ENCODE assay signal across 8 mouse cellular contexts in genomic region chr15:100614996-100615824, GRCm38 (mm10). TPM values are rescaled to one million over a fixed set of nuclear protein-coding genes. Genes with fewer than 3 reads are reported as not detected.
A peak's percentile ranks its signal among the peaks of the same experiment; 100 is the strongest.
DNase-seq lines count a peak whose midpoint lies in the region; ATAC-seq lines count a peak whose summit lies in the region.

TSS of gene Dazap2 (plus strand) at chr15:100615349.

- H3K4me3 ChIP-seq in hindbrain, embryonic 15.5 days = peak within 1 kb of the TSS; percentile 82

- H3K4me1 ChIP-seq in hindbrain, embryonic 15.5 days (replicated peaks) = peaks cover 27% of the 10 kb centered on the region

- ATAC-seq in hindbrain, embryonic 15.5 days (ENCODE audit: low FRiP score, low read depth) = peak; percentile 88

- H3K27ac ChIP-seq in hindbrain, embryonic 15.5 days (replicated peaks) = peak within 1 kb of the TSS; percentile 97

- H3K36me3 ChIP-seq in hindbrain, embryonic 15.5 days = peaks cover 28% of the 10 kb centered on the region

- no peaks in the 10 kb centered on the region for H3K27me3 ChIP-seq in hindbrain, embryonic 15.5 days

- under 1% methylated on average over 94 of the region's 99 CpGs for WGBS in hindbrain, embryonic 15.5 days

- no peaks in the 10 kb centered on the region for H3K9me3 ChIP-seq in hindbrain, embryonic 15.5 days

- peak within 1 kb of the TSS; percentile 82 for H3K4me2 ChIP-seq in hindbrain, embryonic 15.5 days

- peak; percentile 97 for DNase-seq in R1 (ENCODE audit: low read depth, low spot score)
- DNase-seq in cerebellum, postnatal 25 days = peak; percentile 97 to 99
- DNase-seq in frontal cortex, postnatal 36 days (ENCODE audit: low spot score in 2 of 2) = peak; percentile 97
- peak; percentile 96 for DNase-seq in left cerebral cortex, adult 11 months (ENCODE audit: low spot score)
- peak; percentile 99 for DNase-seq in lung, postnatal 4 days
- DNase-seq in retina, postnatal 7 days (ENCODE audit: low read depth, low spot score) = peak; percentile 98
- peak; percentile 93 for DNase-seq in urinary bladder, adult 2 months (ENCODE audit: low spot score)

- H3K9ac ChIP-seq in hindbrain, embryonic 15.5 days = peak within 1 kb of the TSS; percentile 77

RNA-seq across cellular contexts. Expression of gene Dazap2, which starts in this region (rescaled TPM):
- polyA plus RNA-seq in hindbrain, embryonic 15.5 days (2015; fragmentation: Nextera tagmentation; extraction: Ambion mirVana) = 125 and 130 TPM in 2 replicates
- 255 and 281 TPM in 2 replicates for polyA plus RNA-seq in urinary bladder, adult 2 months (2012; rRNA removed)

Comparison
In these comparisons a context has a peak if more than half of its experiments do, and no peak if none do; other contexts are left out.
1. Peak in every context shown above with its lines: DNase-seq, ATAC-seq, H3K4me3 ChIP-seq and H3K27ac ChIP-seq.